Mouse (Mus musculus) megakaryocyte, embryonic 14.5 days (primary cell): Measurements from ENCODE around the gene Adgrb3.

Experiments
- FLI1 ChIP-seq: IDR thresholded peaks from 2 replicates; pipeline ENCODE4 v1.6.1; 2012; ENCODE audit warnings: low read length, inconsistent platforms, mixed read lengths
- GATA1 ChIP-seq: IDR thresholded peaks from 3 replicates; pipeline ENCODE4 v1.6.1; 2012; ENCODE audit warnings: mixed read lengths, low read length, inconsistent platforms, borderline replicate concordance

- no peak for TF ChIP-seq FLI1
- no peak for TF ChIP-seq GATA1
Observed at GRCm38 (mm10) chr1:25430219-25430862, 399.2 kb downstream of the Adgrb3 start.
